Mouse (Mus musculus) E14TG2a.4 (cell line): ENCODE measurements around the gene Iqgap1.

Experiments used
- CTCF ChIP-seq: conservative IDR thresholded peaks from 2 replicates; pipeline ENCODE4 v1.5.1; 2014; ENCODE audit warnings: low read length
- NANOG ChIP-seq: IDR thresholded peaks from 2 replicates; pipeline ENCODE4 v1.6.1; 2014; ENCODE audit warnings: borderline replicate concordance, low read length, mixed read lengths

GRCm38 (mm10) chr7:80745250-80745649 is 80.5 kb downstream of the Iqgap1 start:
- TF ChIP-seq CTCF (no peak), NANOG (peak; percentile 96)
